Mouse (Mus musculus) hindbrain, embryonic 13.5 days (tissue): ENCODE results near the gene Rims4. TPM values are rescaled to one million over a fixed set of nuclear protein-coding genes. Genes with fewer than 3 reads are reported as not detected.
A peak's percentile ranks its signal among the peaks of the same experiment; 100 is the strongest.

Experiments used
- ATAC-seq: fragments of 200-750 bp; cut with Nextera tagmentation; 2 replicates; pipeline ENCODE4 v1.8.0; 2017; ENCODE audit warnings: moderate TSS enrichment; ENCODE audit not compliant: low FRiP score
- H3K27ac ChIP-seq: fragments of 300-500 bp; sonication (generic); 2 replicates; pipeline ENCODE4 v1.5.1; 2015; ENCODE audit warnings: inconsistent platforms, mild to moderate bottlenecking, moderate library complexity
- H3K27me3 ChIP-seq: fragments of 300-500 bp; sonication (generic); 2 replicates; pipeline ENCODE4 v1.6.1; 2015; ENCODE audit warnings: mild to moderate bottlenecking, inconsistent platforms
- H3K36me3 ChIP-seq: fragments of 300-500 bp; sonication (generic); 2 replicates; pipeline ENCODE4 v1.6.1; 2015; ENCODE audit warnings: mild to moderate bottlenecking, inconsistent platforms
- H3K4me1 ChIP-seq: fragments of 300-500 bp; sonication (generic); replicated peaks from 2 replicates; pipeline ENCODE4 v1.6.1; 2015; ENCODE audit warnings: inconsistent platforms
- H3K4me2 ChIP-seq: fragments of 300-500 bp; sonication (generic); 2 replicates; pipeline ENCODE4 v1.6.1; 2015; ENCODE audit warnings: inconsistent platforms, mild to moderate bottlenecking, moderate library complexity
- H3K4me3 ChIP-seq: fragments of 300-500 bp; sonication (generic); 2 replicates; pipeline ENCODE4 v1.5.1; 2015; ENCODE audit warnings: mild to moderate bottlenecking, inconsistent platforms
- H3K9ac ChIP-seq: fragments of 300-500 bp; sonication (generic); 2 replicates; pipeline ENCODE4 v1.6.1; 2015; ENCODE audit warnings: mild to moderate bottlenecking, inconsistent platforms
- H3K9me3 ChIP-seq: fragments of 300-500 bp; sonication (generic); 2 replicates; pipeline ENCODE4 v1.6.1; 2016; ENCODE audit warnings: inconsistent platforms
- WGBS: fragments of 180-500 bp; shearing (Covaris S2); methylation state at CpG from one replicate; pipeline ENCODE4 v1.1.7; 2015; 5-methylcytosine and 5-hydroxymethylcytosine counted together
- polyA plus RNA-seq: library from polyadenylated mRNA; unstranded; fragments of >200 nt; fragmentation: Nextera tagmentation; extraction: Ambion mirVana; gene quantifications from 2 replicates; pipeline ENCODE4 v1.2.1, GENCODE M21; 2015

Gene Rims4
- polyA plus RNA-seq, 1 experiment from 2014 or later, result 9.7 TPM

GRCm38 (mm10) chr2:163928464-163929200, 10.1 kb upstream of the Rims4 start:
- H3K27ac ChIP-seq, result no peak overlapping the region
- H3K4me2 ChIP-seq, result no peak overlapping the region
- no peaks in the 10 kb centered on the region for H3K9me3 ChIP-seq
- no peaks in the 10 kb centered on the region for H3K4me1 ChIP-seq
- peaks cover 8% of the 10 kb centered on the region for H3K27me3 ChIP-seq
- no peak overlapping the region for H3K4me3 ChIP-seq
- H3K9ac ChIP-seq, result no peak overlapping the region
- H3K36me3 ChIP-seq, result no peaks in the 10 kb centered on the region
- no peak for ATAC-seq
- 69% methylated on average over 7 of the region's 7 CpGs for WGBS

GRCm38 (mm10) chr2:163925044-163925443, 6.6 kb upstream of the Rims4 start:
- Histone ChIP-seq H3K27ac (no peak overlapping the region), H3K4me2 (no peak overlapping the region), H3K4me3 (no peak overlapping the region), H3K36me3 (no peaks in the 10 kb centered on the region), H3K27me3 (peaks cover 33% of the 10 kb centered on the region), H3K9ac (no peak overlapping the region), H3K9me3 (no peaks in the 10 kb centered on the region), H3K4me1 (no peaks in the 10 kb centered on the region)
- ATAC-seq, result no peak
- 94% methylated on average over 10 of the region's 10 CpGs for WGBS

- Histone ChIP-seq H3K27ac (no peak overlapping the region), H3K4me2 (no peak overlapping the region), H3K4me1 (0 out of 2 replicates have a peak, but pooled peaks cover 4% of the 10 kb centered on the region), H3K9ac (no peak overlapping the region), H3K27me3 (peaks cover 38% of the 10 kb centered on the region), H3K36me3 (no peaks in the 10 kb centered on the region), H3K4me3 (no peak overlapping the region), H3K9me3 (no peaks in the 10 kb centered on the region)
- ATAC-seq, result no peak
- WGBS, result 81% methylated on average over 3 of the region's 3 CpGs
These were observed 6.0 kb upstream of the Rims4 start for GRCm38 (mm10) chr2:163924531-163924930.

- peaks cover 48% of the 10 kb centered on the region for H3K27me3 ChIP-seq
- H3K27ac ChIP-seq, result no peak overlapping the region
- no peaks in the 10 kb centered on the region for H3K36me3 ChIP-seq
- H3K4me2 ChIP-seq, result no peak overlapping the region
- peaks cover 13% of the 10 kb centered on the region for H3K4me1 ChIP-seq
- no peak overlapping the region for H3K4me3 ChIP-seq
- no peak for ATAC-seq
- H3K9ac ChIP-seq, result no peak overlapping the region
- no peaks in the 10 kb centered on the region for H3K9me3 ChIP-seq
- 56% methylated on average over 9 of the region's 9 CpGs for WGBS
These were observed 4.6 kb upstream of the Rims4 start for GRCm38 (mm10) chr2:163923113-163923512.

- WGBS, result 82% methylated on average over 3 of the region's 3 CpGs
- Histone ChIP-seq H3K4me3 (peak overlapping the region; percentile 76), H3K27ac (no peak overlapping the region), H3K9me3 (no peaks in the 10 kb centered on the region), H3K4me1 (peaks cover 45% of the 10 kb centered on the region), H3K4me2 (peak overlapping the region; percentile 92), H3K36me3 (no peaks in the 10 kb centered on the region), H3K9ac (peak overlapping the region; percentile 85; the same call in 1 of the 2 replicates), H3K27me3 (peaks cover 76% of the 10 kb centered on the region)
- ATAC-seq, result 0 out of 2 replicates have a peak, but pooled peaks have one; percentile 8
These were observed 1.1 kb upstream of the Rims4 start for GRCm38 (mm10) chr2:163919581-163919980.

- WGBS, result 86% methylated on average over 7 of the region's 7 CpGs
- H3K4me2 ChIP-seq, result peak overlapping the region; percentile 92
- no peak overlapping the region for H3K27ac ChIP-seq
- no peaks in the 10 kb centered on the region for H3K36me3 ChIP-seq
- peak overlapping the region; percentile 8; the same call in 1 of the 2 replicates for H3K4me3 ChIP-seq
- peaks cover 66% of the 10 kb centered on the region for H3K4me1 ChIP-seq
- peaks cover 64% of the 10 kb centered on the region for H3K27me3 ChIP-seq
- H3K9me3 ChIP-seq, result no peaks in the 10 kb centered on the region
- no peak for ATAC-seq
- H3K9ac ChIP-seq, result no peak overlapping the region
These were observed 1.8 kb downstream of the Rims4 start for GRCm38 (mm10) chr2:163916703-163917102.

GRCm38 (mm10) chr2:163915294-163915791, 3.1 kb downstream of the Rims4 start:
- Histone ChIP-seq H3K9ac (no peak overlapping the region; the same call in 1 of the 2 replicates), H3K27me3 (peaks cover 50% of the 10 kb centered on the region), H3K4me1 (peaks cover 66% of the 10 kb centered on the region), H3K4me2 (no peak overlapping the region), H3K36me3 (no peaks in the 10 kb centered on the region), H3K4me3 (no peak overlapping the region), H3K9me3 (no peaks in the 10 kb centered on the region), H3K27ac (no peak overlapping the region)
- 75% methylated on average over 9 of the region's 9 CpGs for WGBS
- no peak for ATAC-seq

- H3K4me3 ChIP-seq, result peak overlapping the region; percentile 7
- ATAC-seq, result peak; percentile 78
- H3K9me3 ChIP-seq, result no peaks in the 10 kb centered on the region
- H3K27ac ChIP-seq, result peak overlapping the region; percentile 72
- H3K36me3 ChIP-seq, result no peaks in the 10 kb centered on the region
- peaks cover 58% of the 10 kb centered on the region for H3K4me1 ChIP-seq
- 2% methylated on average over 10 of the region's 10 CpGs for WGBS
- H3K9ac ChIP-seq, result peak overlapping the region; percentile 56; the same call in 1 of the 2 replicates
- peak overlapping the region; percentile 43 for H3K4me2 ChIP-seq
- peaks cover 38% of the 10 kb centered on the region for H3K27me3 ChIP-seq
These were observed 4.4 kb downstream of the Rims4 start for GRCm38 (mm10) chr2:163914107-163914506.

GRCm38 (mm10) chr2:163913704-163914103, 4.8 kb downstream of the Rims4 start:
- 36% methylated on average over 7 of the region's 7 CpGs for WGBS
- no peak for ATAC-seq
- Histone ChIP-seq H3K4me2 (peak overlapping the region; percentile 43), H3K9me3 (no peaks in the 10 kb centered on the region), H3K27me3 (peaks cover 36% of the 10 kb centered on the region), H3K4me1 (peaks cover 56% of the 10 kb centered on the region), H3K27ac (peak overlapping the region; percentile 72), H3K36me3 (no peaks in the 10 kb centered on the region), H3K4me3 (peak overlapping the region; percentile 7; the same call in 1 of the 2 replicates), H3K9ac (peak overlapping the region; percentile 56; the same call in 1 of the 2 replicates)

- Histone ChIP-seq H3K36me3 (no peaks in the 10 kb centered on the region), H3K4me2 (no peak overlapping the region), H3K27ac (no peak overlapping the region), H3K4me1 (peaks cover 43% of the 10 kb centered on the region), H3K4me3 (no peak overlapping the region), H3K9me3 (no peaks in the 10 kb centered on the region), H3K27me3 (peaks cover 20% of the 10 kb centered on the region), H3K9ac (no peak overlapping the region)
- WGBS, result 73% methylated on average over 14 of the region's 14 CpGs
- ATAC-seq, result no peak
These were observed 6.5 kb downstream of the Rims4 start for GRCm38 (mm10) chr2:163911826-163912444.

GRCm38 (mm10) chr2:163909604-163910003, 8.9 kb downstream of the Rims4 start:
- ATAC-seq, result no peak
- 83% methylated on average over 7 of the region's 7 CpGs for WGBS
- no peaks in the 10 kb centered on the region for H3K27me3 ChIP-seq
- peaks cover 22% of the 10 kb centered on the region for H3K4me1 ChIP-seq
- no peak overlapping the region for H3K4me2 ChIP-seq
- no peaks in the 10 kb centered on the region for H3K9me3 ChIP-seq
- no peak overlapping the region for H3K4me3 ChIP-seq
- no peaks in the 10 kb centered on the region for H3K36me3 ChIP-seq
- H3K9ac ChIP-seq, result no peak overlapping the region
- no peak overlapping the region for H3K27ac ChIP-seq

- H3K4me3 ChIP-seq, result no peak overlapping the region
- H3K27ac ChIP-seq, result no peak overlapping the region
- H3K27me3 ChIP-seq, result no peaks in the 10 kb centered on the region
- no peaks in the 10 kb centered on the region for H3K9me3 ChIP-seq
- ATAC-seq, result no peak
- no peak overlapping the region for H3K9ac ChIP-seq
- H3K4me1 ChIP-seq, result peaks cover 8% of the 10 kb centered on the region
- H3K36me3 ChIP-seq, result no peaks in the 10 kb centered on the region
- 53% methylated on average over 5 of the region's 5 CpGs for WGBS
- H3K4me2 ChIP-seq, result no peak overlapping the region
These were observed 11.4 kb downstream of the Rims4 start for GRCm38 (mm10) chr2:163907131-163907530.
